Mouse (Mus musculus) adrenal gland, postnatal 10 days (tissue): ENCODE measurements at regions not wholly inside any gene's neighbourhood (a gene's known extent, or its start where the extent isn't known, plus 50 kb on each side); places are given as distances from the start of the nearest gene placed in this dataset.

Experiments used
- DNase-seq: peaks from one replicate; pipeline ENCODE4 v3.0.0; 2021; ENCODE audit warnings: mixed read lengths

- peak; percentile 14 for DNase-seq
These were observed 53.2 kb downstream of the Gm815 start for GRCm38 (mm10) chr19:26938911-26939310.

- no peak for DNase-seq
These were observed 58.3 kb downstream of the Gm815 start for GRCm38 (mm10) chr19:26944006-26944405.

- no peak for DNase-seq
These were observed 60.9 kb downstream of the Gm815 start for GRCm38 (mm10) chr19:26946562-26946961.

- DNase-seq = no peak
These were observed 62.8 kb downstream of the Gm815 start for GRCm38 (mm10) chr19:26948479-26948878.

GRCm38 (mm10) chr19:26949153-26949552 is 63.5 kb downstream of the Gm815 start:
- DNase-seq = no peak

GRCm38 (mm10) chr19:26953348-26953747 is 67.7 kb downstream of the Gm815 start:
- DNase-seq = no peak

GRCm38 (mm10) chr19:26966055-26966760 is 80.5 kb downstream of the Gm815 start:
- DNase-seq = no peak

- DNase-seq = no peak
These were observed 87.4 kb downstream of the Gm815 start for GRCm38 (mm10) chr19:26973058-26973457.

GRCm38 (mm10) chr19:26973773-26974548 is 88.3 kb downstream of the Gm815 start:
- no peak for DNase-seq

GRCm38 (mm10) chr19:26974576-26975204 is 89.0 kb downstream of the Gm815 start:
- DNase-seq = no peak

GRCm38 (mm10) chr19:26976604-26977322 is 91.1 kb downstream of the Gm815 start:
- no peak for DNase-seq

GRCm38 (mm10) chr19:26977887-26978639 is 92.4 kb downstream of the Gm815 start:
- no peak for DNase-seq

GRCm38 (mm10) chr19:26978640-26979007 is 92.9 kb downstream of the Gm815 start:
- no peak for DNase-seq

- no peak for DNase-seq
These were observed 93.6 kb downstream of the Gm815 start for GRCm38 (mm10) chr19:26979322-26979721.

- DNase-seq = no peak
These were observed 101.0 kb downstream of the Gm815 start for GRCm38 (mm10) chr19:26986672-26987071.

GRCm38 (mm10) chr19:26987197-26987596 is 101.5 kb downstream of the Gm815 start:
- DNase-seq = no peak

- DNase-seq = no peak
These were observed 102.3 kb downstream of the Gm815 start for GRCm38 (mm10) chr19:26987909-26988456.

GRCm38 (mm10) chr19:26994586-26995352 is 109.1 kb downstream of the Gm815 start:
- no peak for DNase-seq

- no peak for DNase-seq
These were observed 113.9 kb downstream of the Gm815 start for GRCm38 (mm10) chr19:26999596-26999995.

- no peak for DNase-seq
These were observed 136.2 kb downstream of the Gm815 start for GRCm38 (mm10) chr19:27021930-27022329.

- DNase-seq = no peak
These were observed 137.2 kb downstream of the Gm815 start for GRCm38 (mm10) chr19:27022917-27023316.
